Mouse (Mus musculus): Measurements from ENCODE around the gene Gm10563.
A peak's percentile ranks its signal among the peaks of the same experiment; 100 is the strongest.
"Not testable (repeated sequence)": the region's sequence is repeated elsewhere in the genome, so short reads cannot be mapped to it uniquely, and the experiment has no call there.

The Gm10563 gene

GRCm38 (mm10) chr4:155645308-155645707 is at the start of gene Gm10563:
Gene Gm10563 (minus strand): TSS chr4:155645408.
- DNase-seq: not testable (repeated sequence)

GRCm38 (mm10) chr4:155694482-155695401 is 49.5 kb upstream of the Gm10563 start:
- DNase-seq: peak; percentile 82

- DNase-seq: peak; percentile 69
Observed at GRCm38 (mm10) chr4:155694111-155694481, 48.9 kb upstream of the Gm10563 start, which contains the start of gene Fndc10. Gene Fndc10 (plus strand): TSS chr4:155694342.

GRCm38 (mm10) chr4:155692421-155692820 is 47.2 kb upstream of the Gm10563 start:
- no peak for DNase-seq

- no peak for DNase-seq
Observed at GRCm38 (mm10) chr4:155690571-155691375, 45.6 kb upstream of the Gm10563 start.

GRCm38 (mm10) chr4:155687764-155688163 is 42.6 kb upstream of the Gm10563 start:
- not testable (repeated sequence) for DNase-seq

GRCm38 (mm10) chr4:155683670-155684277 is 38.6 kb upstream of the Gm10563 start:
- DNase-seq: not testable (repeated sequence)

GRCm38 (mm10) chr4:155675991-155676390 is 30.8 kb upstream of the Gm10563 start:
- peak; percentile 36 for DNase-seq

GRCm38 (mm10) chr4:155672082-155672481 is 26.9 kb upstream of the Gm10563 start:
- no peak for DNase-seq

- DNase-seq: not testable (repeated sequence)
Observed at GRCm38 (mm10) chr4:155670236-155670635, 25.0 kb upstream of the Gm10563 start.

GRCm38 (mm10) chr4:155669598-155670075 is 24.4 kb upstream of the Gm10563 start:
- no peak for DNase-seq

GRCm38 (mm10) chr4:155668689-155669597 is 23.7 kb upstream of the Gm10563 start, which contains the start of gene Mib2:
Gene Mib2 (minus strand): TSS chr4:155669198.
- peak; percentile 97 for DNase-seq

- DNase-seq: no peak
Observed at GRCm38 (mm10) chr4:155666903-155667302, 21.7 kb upstream of the Gm10563 start.

- no peak for DNase-seq
Observed at GRCm38 (mm10) chr4:155660641-155661040, 15.4 kb upstream of the Gm10563 start.

- DNase-seq: no peak
Observed at GRCm38 (mm10) chr4:155658961-155659360, 13.8 kb upstream of the Gm10563 start.

GRCm38 (mm10) chr4:155656214-155656751 is 11.1 kb upstream of the Gm10563 start:
- no peak for DNase-seq

- DNase-seq: peak; percentile 67
Observed at GRCm38 (mm10) chr4:155654456-155655298, 9.5 kb upstream of the Gm10563 start.

- DNase-seq: no peak
Observed at GRCm38 (mm10) chr4:155654183-155654455, 8.9 kb upstream of the Gm10563 start.

GRCm38 (mm10) chr4:155653451-155654182 is 8.4 kb upstream of the Gm10563 start:
- DNase-seq: no peak

GRCm38 (mm10) chr4:155653086-155653450 is 7.9 kb upstream of the Gm10563 start, which contains the start of gene Mmp23:
Gene Mmp23 (minus strand): TSS chr4:155653384.
- no peak for DNase-seq
